Mouse (Mus musculus) spleen, adult 2 months (tissue): ENCODE data around the gene Zfp617. TPM values are rescaled to one million over a fixed set of nuclear protein-coding genes. Genes with fewer than 3 reads are reported as not detected.
"Not testable (repeated sequence)": the region's sequence is repeated elsewhere in the genome, so short reads cannot be mapped to it uniquely, and the experiment has no call there.

Experiments
- DNase-seq, 2 experiments: peaks; one replicate each; pipeline versions ENCODE4 v3.0.0 to v3.0.0-alpha.2; 2012 to 2021; ENCODE audit warnings: low spot score in 2 of 2, low read depth in 1 of 2
- H3K27ac ChIP-seq: fragments of 200-500 bp; 2 replicates; pipeline ENCODE4 v1.5.1; 2012; ENCODE audit warnings: low read length, inconsistent platforms; ENCODE audit not compliant: insufficient read depth
- H3K27me3 ChIP-seq: fragments of 200-500 bp; 2 replicates; pipeline ENCODE4 v1.6.1; 2012; ENCODE audit warnings: mild to moderate bottlenecking, moderate library complexity, low read length, inconsistent platforms; ENCODE audit not compliant: control insufficient read depth, insufficient read depth
- H3K36me3 ChIP-seq: fragments of 200-500 bp; 2 replicates; pipeline ENCODE4 v1.6.1; 2012; ENCODE audit warnings: mild to moderate bottlenecking, low read length, inconsistent platforms; ENCODE audit not compliant: control insufficient read depth, insufficient read depth
- H3K4me1 ChIP-seq: fragments of 200-500 bp; 2 replicates; pipeline ENCODE4 v1.6.1; 2011; ENCODE audit warnings: inconsistent platforms; ENCODE audit not compliant: control insufficient read depth, insufficient read depth, insufficient read length
- H3K4me3 ChIP-seq: fragments of 200-500 bp; 2 replicates; pipeline ENCODE4 v1.5.1; 2011; ENCODE audit warnings: mild to moderate bottlenecking, inconsistent platforms; ENCODE audit not compliant: insufficient read depth, insufficient read length; ENCODE audit errors: extremely low read depth
- CTCF ChIP-seq: fragments of 200-500 bp; IDR thresholded peaks from 2 replicates; pipeline ENCODE4 v1.5.1; 2011; ENCODE audit warnings: mild to moderate bottlenecking, inconsistent platforms; ENCODE audit not compliant: insufficient read depth, insufficient read length, insufficient replicate concordance; ENCODE audit errors: extremely low read depth
- POLR2A ChIP-seq: fragments of 200-500 bp; IDR thresholded peaks from 2 replicates; pipeline ENCODE4 v1.6.1; 2011; ENCODE audit warnings: low read depth, low read length, inconsistent platforms
- WGBS: fragments of 180-500 bp; shearing (Covaris S2); methylation state at CpG from one replicate; pipeline ENCODE4 v1.1.7; 2018; 5-methylcytosine and 5-hydroxymethylcytosine counted together
- polyA plus RNA-seq: library from polyadenylated mRNA; depleted of rRNA; stranded (reverse); fragments of >200 nt; gene quantifications from 2 replicates; pipeline ENCODE4 v1.2.3, GENCODE M21; 2012; rRNA removed

Gene Zfp617
- 0.99 and 1.3 TPM in 2 replicates for polyA plus RNA-seq

- H3K4me1 ChIP-seq, result no peaks in the 10 kb centered on the region
- H3K27me3 ChIP-seq, result no peaks in the 10 kb centered on the region
- TF ChIP-seq POLR2A, result peak; percentile 7; the same call in 1 of the 2 replicates
- peak; percentile 41; the same call in 1 of the 2 replicates for TF ChIP-seq CTCF
- DNase-seq, result peak; percentile 61 to 83
- no peaks in the 10 kb centered on the region for H3K36me3 ChIP-seq
- H3K27ac ChIP-seq, result peak within 1 kb of the TSS; percentile 97
- 9% methylated on average over 47 of the region's 47 CpGs for WGBS
- peak within 1 kb of the TSS; percentile 97 for H3K4me3 ChIP-seq
These were observed at the start of gene Zfp617, which contains the start of gene Zfp882 for GRCm38 (mm10) chr8:71908309-71909261. Gene Zfp617 (plus strand): TSS chr8:71908635. Gene Zfp882 (plus strand): TSS chr8:71908608.

GRCm38 (mm10) chr8:71861551-71861950, 46.9 kb upstream of the Zfp617 start:
- not testable (repeated sequence) for H3K27ac ChIP-seq, H3K4me3 ChIP-seq, H3K27me3 ChIP-seq, H3K36me3 ChIP-seq, DNase-seq, H3K4me1 ChIP-seq
- WGBS, result 79% methylated on average over 1 of the region's 1 CpGs

- not testable (repeated sequence) for H3K4me3 ChIP-seq, H3K27me3 ChIP-seq, H3K36me3 ChIP-seq, H3K4me1 ChIP-seq, DNase-seq, H3K27ac ChIP-seq
These were observed 46.4 kb upstream of the Zfp617 start for GRCm38 (mm10) chr8:71862038-71862437.

GRCm38 (mm10) chr8:71881618-71882274, 26.7 kb upstream of the Zfp617 start, which contains the start of gene Zfp709:
Gene Zfp709 (plus strand): TSS chr8:71882019.
- peaks cover 8% of the 10 kb centered on the region for H3K36me3 ChIP-seq
- H3K27me3 ChIP-seq, result no peaks in the 10 kb centered on the region
- 3% methylated on average over 45 of the region's 45 CpGs for WGBS
- peak; percentile 32 to 60 for DNase-seq
- peak within 1 kb of the TSS; percentile 53 for H3K27ac ChIP-seq
- H3K4me3 ChIP-seq, result peak within 1 kb of the TSS; percentile 68
- peak; percentile 17; the same call in 1 of the 2 replicates for TF ChIP-seq POLR2A
- TF ChIP-seq CTCF, result no peak
- H3K4me1 ChIP-seq, result no peaks in the 10 kb centered on the region

- not testable (repeated sequence) for H3K4me3 ChIP-seq, DNase-seq
- 71% methylated on average over 11 of the region's 11 CpGs for WGBS
These were observed 7.8 kb upstream of the Zfp617 start for GRCm38 (mm10) chr8:71900666-71901065.

GRCm38 (mm10) chr8:71903084-71903483, 5.4 kb upstream of the Zfp617 start:
- not testable (repeated sequence) for H3K36me3 ChIP-seq, DNase-seq, H3K4me1 ChIP-seq, H3K4me3 ChIP-seq, H3K27me3 ChIP-seq, H3K27ac ChIP-seq
- WGBS, result 73% methylated on average over 1 of the region's 1 CpGs

More at GRCm38 (mm10) chr8:71900666-71901065, 7.8 kb upstream of the Zfp617 start:
- H3K36me3 ChIP-seq, H3K4me1 ChIP-seq, H3K27me3 ChIP-seq, H3K27ac ChIP-seq: not testable (repeated sequence)

- 96% methylated on average over 1 of the region's 1 CpGs for WGBS
- no peaks in the 10 kb centered on the region for H3K27me3 ChIP-seq
- H3K4me3 ChIP-seq, result no peak overlapping the region
- TF ChIP-seq CTCF (no peak), POLR2A (no peak)
- H3K36me3 ChIP-seq, result no peaks in the 10 kb centered on the region
- H3K27ac ChIP-seq, result no peak overlapping the region
- no peak for DNase-seq
- H3K4me1 ChIP-seq, result no peaks in the 10 kb centered on the region
These were observed 1.6 kb upstream of the Zfp617 start for GRCm38 (mm10) chr8:71906809-71907208.
